Mouse (Mus musculus) NIH3T3 (cell line): ENCODE data around the gene Ccdc9b.

Source experiments
- DNase-seq: peaks from one replicate; pipeline ENCODE4 v3.0.0-alpha.2; 2012; ENCODE audit warnings: low read depth

Ccdc9b gene

GRCm38 (mm10) chr2:118747301-118747960, 15.0 kb downstream of the Ccdc9b start:
- DNase-seq, result peak; percentile 68

DNA sequence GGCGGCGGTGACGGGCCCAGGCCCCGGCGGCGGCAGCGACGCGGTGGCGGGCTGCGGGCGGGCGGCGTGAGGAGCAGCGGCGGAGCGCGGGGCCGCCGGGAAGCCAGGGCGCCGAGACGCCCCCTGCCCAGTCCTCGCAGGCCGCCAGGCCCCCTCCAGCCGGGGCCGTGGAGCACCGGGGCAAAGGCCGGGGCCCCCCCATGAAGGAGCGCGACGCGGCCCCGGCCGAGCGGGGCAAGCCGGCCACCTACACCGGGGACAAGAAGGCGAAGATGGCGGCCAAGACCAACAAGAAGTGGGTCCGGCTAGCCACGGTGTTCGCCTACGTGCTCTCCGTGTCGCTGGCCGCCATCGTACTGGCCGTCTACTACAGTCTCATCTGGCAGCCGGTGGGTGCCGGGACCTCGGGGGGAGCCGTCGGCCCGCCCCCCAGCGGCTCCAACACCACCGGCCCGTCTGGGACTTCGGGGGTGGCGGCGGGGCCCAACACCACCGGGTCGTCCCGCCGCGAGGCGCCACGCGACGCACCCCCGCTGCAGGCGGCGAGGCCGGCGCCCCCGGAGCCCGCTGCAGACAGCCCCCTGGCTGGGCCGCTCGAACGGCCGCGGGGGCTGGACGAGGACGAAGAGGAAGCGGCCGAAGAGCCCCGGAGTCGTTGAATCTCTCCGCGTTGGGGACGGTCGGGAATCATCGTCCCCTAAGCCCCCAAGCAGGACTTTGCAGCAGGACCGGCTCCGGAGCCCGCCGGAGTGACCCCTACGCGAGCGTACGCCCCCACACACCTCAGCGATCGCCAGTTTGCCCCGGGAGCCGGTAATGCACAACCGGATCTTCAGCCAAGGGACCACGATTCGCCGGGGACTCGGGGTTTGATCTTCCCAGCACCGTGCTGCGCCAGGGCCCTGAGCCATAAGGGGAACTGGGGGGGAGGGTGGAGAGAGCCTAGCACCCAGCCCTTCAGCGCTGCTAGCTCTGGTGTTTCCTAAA, 16.3 kb downstream of the Ccdc9b start:
- peak; percentile 50 for DNase-seq

GRCm38 (mm10) chr2:118745232-118745884, 17.1 kb downstream of the Ccdc9b start, which contains the start of gene Inafm2:
TSS of gene Inafm2 (plus strand) at chr2:118745758.
- peak; percentile 95 for DNase-seq

- no peak for DNase-seq
Measured at GRCm38 (mm10) chr2:118744621-118745020, 17.8 kb downstream of the Ccdc9b start.

- peak; percentile 74 for DNase-seq
Measured at GRCm38 (mm10) chr2:118743261-118743943, 19.1 kb downstream of the Ccdc9b start.

GRCm38 (mm10) chr2:118741183-118741582, 21.3 kb downstream of the Ccdc9b start:
- DNase-seq, result no peak

DNA sequence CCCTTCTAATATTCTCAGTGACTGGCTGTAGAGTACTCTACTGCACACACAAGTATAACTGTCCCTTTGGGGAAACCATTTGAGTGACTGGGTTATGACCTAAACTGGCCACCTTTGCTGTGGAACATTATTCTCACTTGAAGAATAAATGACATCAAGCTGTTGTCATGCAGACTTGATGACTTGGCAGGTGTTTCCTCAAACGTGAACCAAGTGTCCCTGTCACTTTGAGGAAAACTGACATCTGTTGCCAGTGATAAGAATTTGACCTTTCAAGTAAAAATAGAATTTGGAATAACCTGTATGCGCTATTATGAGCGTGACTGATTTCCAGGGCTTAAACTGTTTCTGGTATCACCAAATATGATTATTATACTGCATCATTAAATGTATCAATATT, 22.1 kb downstream of the Ccdc9b start:
- DNase-seq, result no peak

DNA sequence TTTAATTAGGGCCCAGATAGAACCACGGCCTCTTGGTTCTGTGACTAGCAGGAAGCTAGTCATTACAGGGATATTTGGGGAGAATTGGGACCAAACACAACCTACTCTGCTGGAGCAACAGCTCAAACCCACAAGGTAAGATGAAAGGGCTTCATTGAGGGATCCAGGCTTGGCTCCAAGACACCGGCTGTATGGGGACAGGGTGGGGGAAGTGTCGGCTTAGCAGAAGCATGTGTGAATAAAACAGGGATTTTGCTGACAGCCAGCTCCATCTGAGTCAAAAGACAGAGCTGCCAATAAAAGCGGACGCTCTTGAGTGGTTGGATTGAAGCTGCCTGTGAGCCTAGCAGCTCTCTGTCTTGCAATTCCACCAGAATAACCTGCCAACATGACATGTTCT, 29.1 kb downstream of the Ccdc9b start:
- peak; percentile 15 for DNase-seq

DNA sequence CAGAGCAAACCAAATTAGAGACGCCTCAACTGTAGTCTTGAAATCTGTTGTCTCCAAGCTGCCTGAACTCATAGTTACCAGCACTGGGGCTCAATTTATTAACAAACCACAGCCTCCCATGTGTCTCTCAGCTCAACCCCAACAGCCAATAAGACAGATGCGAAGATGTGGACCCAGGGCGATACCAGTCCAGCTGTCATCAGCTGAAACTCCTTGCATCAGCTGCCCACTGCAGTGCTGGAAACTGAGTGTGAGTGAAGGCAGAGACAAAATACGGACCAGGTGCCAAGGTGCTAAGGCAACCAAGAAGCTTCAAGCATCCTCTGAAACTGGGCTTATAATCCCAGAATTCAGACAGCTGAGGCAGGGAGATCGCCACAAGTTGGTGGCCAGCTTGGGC, 30.5 kb downstream of the Ccdc9b start:
- DNase-seq, result no peak

GRCm38 (mm10) chr2:118730622-118730915, 31.9 kb downstream of the Ccdc9b start:
- peak; percentile 90 for DNase-seq

DNA sequence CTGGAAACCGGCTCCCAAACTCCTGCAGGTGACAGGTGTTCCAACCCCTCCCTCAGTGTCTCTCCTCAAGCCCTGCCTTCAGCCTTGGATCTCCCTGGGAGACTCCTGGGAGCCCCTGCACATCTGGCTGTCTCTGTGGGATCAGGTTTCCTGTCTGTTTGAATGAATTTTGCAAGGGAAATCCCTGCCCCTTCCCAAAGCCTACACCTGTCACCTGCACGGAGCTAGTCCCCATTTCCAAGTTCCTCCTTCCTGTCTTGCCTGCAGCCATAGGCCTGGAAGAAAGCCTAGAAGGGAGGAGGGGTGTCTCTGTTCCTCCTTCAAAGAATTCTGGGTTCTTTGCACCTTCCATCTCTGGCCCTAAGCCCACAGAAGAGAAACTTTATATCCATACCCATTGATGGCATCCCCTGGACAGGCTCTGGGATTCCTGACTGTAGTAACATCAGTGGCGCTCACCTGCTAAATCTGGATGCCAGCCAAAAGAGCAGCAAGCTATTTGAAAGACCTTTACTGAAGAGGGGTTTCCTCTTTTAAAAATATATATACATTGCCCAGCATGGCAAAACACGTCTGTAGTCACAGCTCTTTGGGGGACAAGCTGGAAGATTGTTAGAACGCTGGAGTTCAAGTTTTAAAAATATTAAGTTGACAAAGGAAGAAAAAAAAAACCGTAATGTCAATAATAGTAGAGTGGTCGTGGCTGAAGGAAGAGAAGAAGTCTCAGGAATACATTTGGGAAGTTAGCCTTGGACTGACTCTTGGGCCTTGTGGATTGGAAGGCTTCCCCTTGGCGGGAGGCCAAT, 32.4 kb downstream of the Ccdc9b start:
- no peak for DNase-seq

DNA sequence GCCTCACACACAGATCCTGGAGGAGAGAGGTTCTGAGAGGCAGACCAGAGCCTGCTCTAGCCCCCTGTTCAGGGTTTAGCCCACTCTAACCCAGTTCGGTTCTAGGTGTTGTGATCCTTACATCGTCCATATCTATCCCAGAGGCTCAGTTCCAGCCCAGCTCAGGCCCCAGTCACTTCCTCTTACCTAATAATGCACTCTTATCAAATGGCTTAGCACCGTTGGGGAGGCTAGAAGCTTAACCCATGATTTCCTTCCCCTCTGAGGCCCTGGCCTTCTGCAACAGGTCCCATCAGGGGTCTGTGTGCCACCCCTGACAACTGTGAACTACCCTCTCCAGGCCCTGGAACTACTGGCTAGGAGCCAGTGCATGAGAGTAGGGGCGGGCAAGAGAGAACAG, 33.3 kb downstream of the Ccdc9b start:
- no peak for DNase-seq

- no peak for DNase-seq
Measured at GRCm38 (mm10) chr2:118728337-118728736, 34.1 kb downstream of the Ccdc9b start, which contains the start of gene Plcb2. TSS of gene Plcb2 (minus strand) at chr2:118728438.

GRCm38 (mm10) chr2:118727911-118728310, 34.5 kb downstream of the Ccdc9b start:
- no peak for DNase-seq

DNA sequence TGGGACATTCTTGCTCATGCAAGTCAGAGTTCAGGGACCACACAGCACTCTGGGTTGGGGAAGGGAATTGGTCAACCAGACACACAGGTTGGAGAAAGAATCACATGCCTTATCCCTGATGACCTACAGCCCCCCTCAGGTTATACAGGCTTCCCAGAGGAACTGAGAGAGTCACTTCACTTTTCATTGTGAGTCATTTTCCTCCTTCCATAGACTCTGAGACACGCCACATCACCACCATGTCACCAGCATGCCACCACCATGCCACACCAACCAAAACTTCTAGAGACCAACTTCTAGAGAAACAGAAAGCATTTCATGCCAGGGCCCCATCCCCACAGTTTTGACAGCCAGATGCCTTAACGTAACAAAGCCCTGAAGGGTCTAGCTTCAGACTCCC, 35.6 kb downstream of the Ccdc9b start:
- DNase-seq, result no peak

GRCm38 (mm10) chr2:118725511-118725910, 37.0 kb downstream of the Ccdc9b start:
- DNase-seq, result peak; percentile 42

GRCm38 (mm10) chr2:118723693-118724486, 38.6 kb downstream of the Ccdc9b start:
- DNase-seq, result no peak

DNA sequence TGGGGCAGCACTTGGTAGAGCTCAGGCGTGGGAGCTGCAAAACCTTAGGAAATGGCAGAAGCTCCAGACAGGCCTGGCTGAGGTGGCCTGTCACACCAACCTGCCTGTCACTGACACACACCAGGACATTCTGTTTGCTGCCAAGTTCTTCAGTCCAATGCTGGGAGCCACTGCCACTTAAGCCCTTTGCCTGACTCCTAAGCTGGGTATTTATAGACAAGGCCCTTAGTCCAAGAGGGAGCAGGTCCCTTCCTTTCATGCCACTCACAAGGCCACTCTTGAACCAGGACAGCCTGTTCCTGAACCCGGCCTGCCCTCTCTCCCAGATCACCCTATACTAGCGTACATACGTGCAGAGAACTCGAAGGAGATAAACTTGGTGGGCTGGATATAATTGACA, 45.8 kb downstream of the Ccdc9b start:
- no peak for DNase-seq

GRCm38 (mm10) chr2:118714230-118714629, 48.2 kb downstream of the Ccdc9b start:
- no peak for DNase-seq

- DNase-seq, result no peak
Measured at GRCm38 (mm10) chr2:118713631-118714030, 48.8 kb downstream of the Ccdc9b start.
